Mouse (Mus musculus): Measurements from ENCODE around the gene Npc2. TPM values are rescaled to one million over a fixed set of nuclear protein-coding genes. Genes with fewer than 3 reads are reported as not detected.

Npc2 gene
- total RNA-seq, 2 experiments from 2014 or later: 25.6 to 26.4 TPM

DNA sequence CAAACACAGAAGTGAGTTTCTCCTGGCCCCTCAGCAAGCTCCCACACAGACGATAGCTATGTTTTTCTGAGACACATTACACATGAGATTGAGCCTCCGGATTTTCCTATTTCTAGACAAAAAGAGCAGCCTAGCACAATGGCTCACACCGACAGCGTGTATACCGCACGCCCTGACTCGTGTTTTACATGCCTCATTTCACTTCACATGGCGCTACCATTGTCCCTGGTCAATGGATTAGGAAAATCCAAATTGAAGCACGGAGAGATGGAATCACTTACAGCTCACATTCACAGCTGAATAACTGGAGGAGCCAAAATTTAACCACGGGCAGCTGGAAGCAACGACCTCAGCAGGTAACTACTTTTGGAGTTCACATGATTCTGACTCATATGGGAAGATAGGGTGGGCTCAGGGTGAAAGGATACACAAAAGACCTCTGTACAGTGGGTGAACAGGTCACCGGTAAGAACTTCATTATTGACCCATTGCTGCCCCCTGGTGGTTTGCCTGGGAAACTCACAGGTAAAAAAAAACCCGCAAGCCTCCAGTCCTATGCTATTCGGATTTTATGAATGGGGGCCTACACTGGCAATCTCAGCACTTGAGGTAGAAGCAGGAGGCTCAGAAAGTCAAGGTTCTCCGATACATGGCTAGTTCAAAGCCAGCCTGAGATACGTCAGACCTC is 17.8 kb downstream of the Npc2 start:
- Histone ChIP-seq H3K27ac (no peak overlapping the region), H3K4me3 (no peak overlapping the region)
- peak; percentile 79 for TF ChIP-seq CTCF (IDR thresholded peaks at IDR 0.05)
- peak; percentile 38 to 60 for DNase-seq (ENCODE audit: extremely low spot score in 1 of 2, low spot score in 2 of 2)
- intact Hi-C loops (cut with DNase I): loop anchor here (1.0 to 10.0 kb wide), 3 partner anchors 101 to 290 kb away; no protein-coding TSS in a partner anchor

GRCm38 (mm10) chr12:84752131-84752977 is 20.6 kb downstream of the Npc2 start:
- no peak for DNase-seq (ENCODE audit: extremely low spot score in 1 of 2, low spot score in 2 of 2)
- TF ChIP-seq CTCF (IDR thresholded peaks at IDR 0.05): no peak
- intact Hi-C loops (cut with DNase I): loop anchor here (5.0 to 10.0 kb wide), 2 partner anchors 80 to 288 kb away; no protein-coding TSS in a partner anchor

DNA sequence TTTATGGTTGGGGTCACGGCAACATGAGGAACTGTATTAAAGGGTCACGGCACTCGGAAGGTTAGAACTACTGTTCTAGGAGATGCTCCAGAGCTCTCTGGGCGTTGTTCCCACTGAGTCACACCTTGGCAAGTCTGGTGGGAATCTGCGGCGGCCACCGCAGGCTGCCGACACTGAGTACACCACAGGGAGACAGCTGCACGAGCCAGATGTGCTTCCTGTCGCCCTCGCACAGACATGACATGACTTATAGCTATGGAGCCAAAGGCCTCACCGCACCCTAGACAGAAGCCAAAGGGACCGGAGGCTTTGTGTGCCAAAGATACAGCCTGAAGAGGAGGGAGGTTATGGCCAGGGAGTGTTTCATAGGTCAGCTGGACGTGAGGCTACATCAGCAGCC is 22.3 kb downstream of the Npc2 start:
- no peak for TF ChIP-seq CTCF (IDR thresholded peaks at IDR 0.05)
- intact Hi-C loops (cut with DNase I): loop anchor here (5.0 to 10.0 kb wide), 2 partner anchors 78 to 286 kb away; no protein-coding TSS in a partner anchor
- DNase-seq (ENCODE audit: extremely low spot score in 1 of 2, low spot score in 2 of 2): no peak
- H3K27ac ChIP-seq: no peak overlapping the region
- no peak overlapping the region for H3K4me3 ChIP-seq

More at GRCm38 (mm10) chr12:84752131-84752977, 20.6 kb downstream of the Npc2 start:
- no peak overlapping the region for H3K4me3 ChIP-seq
- H3K27ac ChIP-seq: peak overlapping the region; percentile 32; the same call in 1 of the 2 replicates

DNA sequence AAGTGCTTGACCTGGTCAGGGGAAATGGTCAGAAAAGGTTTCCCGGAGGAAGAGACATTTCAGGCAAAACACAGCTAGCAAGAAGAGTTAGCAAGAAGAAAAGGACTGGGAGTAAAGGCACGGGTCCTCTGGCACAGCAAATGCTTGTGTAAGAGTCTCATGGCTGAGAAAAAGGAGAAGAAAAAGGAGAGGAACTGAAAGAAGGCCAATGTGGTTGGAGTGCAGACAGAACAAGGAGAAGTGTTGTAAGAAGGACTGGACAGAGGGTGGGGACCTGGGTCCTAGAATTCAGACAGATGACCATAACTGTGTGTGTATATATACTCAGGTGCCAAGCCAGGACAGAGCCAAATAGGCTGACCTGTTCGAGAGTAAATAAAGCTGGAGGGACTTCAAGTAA is 24.8 kb downstream of the Npc2 start:
- intact Hi-C loops (cut with DNase I): no loop called here
- no peak for DNase-seq (ENCODE audit: extremely low spot score in 1 of 2, low spot score in 2 of 2)
- H3K4me3 ChIP-seq: no peak overlapping the region
- TF ChIP-seq CTCF (IDR thresholded peaks at IDR 0.05): no peak
- H3K27ac ChIP-seq: no peak overlapping the region

GRCm38 (mm10) chr12:84745700-84746099 is 27.3 kb downstream of the Npc2 start:
- no peak for TF ChIP-seq CTCF (IDR thresholded peaks at IDR 0.05)
- no peak overlapping the region for H3K4me3 ChIP-seq
- intact Hi-C loops (cut with DNase I): no loop called here
- H3K27ac ChIP-seq: no peak overlapping the region
- DNase-seq (ENCODE audit: extremely low spot score in 1 of 2, low spot score in 2 of 2): no peak

GRCm38 (mm10) chr12:84743496-84743895 is 29.5 kb downstream of the Npc2 start:
- DNase-seq (ENCODE audit: extremely low spot score in 1 of 2, low spot score in 2 of 2): no peak
- Histone ChIP-seq H3K4me3 (no peak overlapping the region), H3K27ac (no peak overlapping the region)
- TF ChIP-seq CTCF (IDR thresholded peaks at IDR 0.05): no peak
- intact Hi-C loops (cut with DNase I): no loop called here

GRCm38 (mm10) chr12:84733366-84733765 is 39.6 kb downstream of the Npc2 start:
- Histone ChIP-seq H3K27ac (no peak overlapping the region), H3K4me3 (no peak overlapping the region)
- DNase-seq (ENCODE audit: extremely low spot score in 1 of 2, low spot score in 2 of 2): no peak
- TF ChIP-seq CTCF (IDR thresholded peaks at IDR 0.05): no peak
- intact Hi-C loops (cut with DNase I): no loop called here

- no peak for DNase-seq (ENCODE audit: extremely low spot score in 1 of 2, low spot score in 2 of 2)
- Histone ChIP-seq H3K4me3 (no peak overlapping the region), H3K27ac (no peak overlapping the region)
- intact Hi-C loops (cut with DNase I): no loop called here
- TF ChIP-seq CTCF (IDR thresholded peaks at IDR 0.05): no peak
Observed at GRCm38 (mm10) chr12:84728421-84728820, 44.5 kb downstream of the Npc2 start.

DNA sequence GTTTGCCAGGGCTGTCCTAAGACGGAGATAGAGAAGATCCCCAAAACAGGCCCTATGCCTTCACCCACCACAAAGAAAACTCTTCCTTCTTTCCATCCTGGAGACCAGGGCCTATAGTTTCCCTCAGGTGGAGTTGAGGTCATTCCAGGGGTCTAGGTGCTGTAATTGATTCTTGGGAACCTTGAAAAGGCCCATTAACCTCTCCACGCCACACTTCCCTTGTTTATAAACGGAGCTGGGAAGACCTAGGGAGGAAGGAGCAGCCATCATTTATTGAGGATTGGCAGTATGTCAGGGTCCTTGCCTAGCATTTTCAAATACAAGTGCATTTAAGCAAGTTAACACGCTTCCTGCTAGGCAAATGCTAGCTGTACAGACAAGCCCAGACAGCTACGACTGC is 45.5 kb downstream of the Npc2 start:
- Histone ChIP-seq H3K27ac (no peak overlapping the region), H3K4me3 (no peak overlapping the region)
- TF ChIP-seq CTCF (IDR thresholded peaks at IDR 0.05): no peak
- intact Hi-C loops (cut with DNase I): no loop called here
- no peak for DNase-seq (ENCODE audit: extremely low spot score in 1 of 2, low spot score in 2 of 2)

DNA sequence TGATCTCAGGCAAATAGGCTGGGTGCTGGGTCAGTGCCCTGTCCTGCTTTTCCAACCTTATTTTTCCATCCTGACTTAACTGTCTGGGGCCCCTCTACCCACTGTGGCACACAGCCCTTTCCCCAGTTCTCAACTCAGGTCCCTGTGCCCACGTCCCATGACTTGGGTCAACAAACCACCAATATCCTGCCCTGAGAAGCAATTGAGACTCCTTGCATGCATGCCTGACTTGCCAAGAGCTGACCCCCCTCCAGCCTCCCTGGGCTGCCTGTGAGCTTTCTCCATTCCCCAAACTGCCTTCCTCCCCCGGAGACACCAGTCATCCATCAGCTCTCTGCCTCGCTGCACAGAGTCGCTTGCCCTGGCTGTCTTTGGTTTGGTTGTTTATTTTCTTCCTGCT is 46.0 kb downstream of the Npc2 start:
- no peak overlapping the region for H3K27ac ChIP-seq
- intact Hi-C loops (cut with DNase I): no loop called here
- no peak for TF ChIP-seq CTCF (IDR thresholded peaks at IDR 0.05)

GRCm38 (mm10) chr12:84726391-84726790 is 46.6 kb downstream of the Npc2 start:
- intact Hi-C loops (cut with DNase I): no loop called here
- no peak for TF ChIP-seq CTCF (IDR thresholded peaks at IDR 0.05)
- no peak overlapping the region for H3K27ac ChIP-seq
- no peak for DNase-seq (ENCODE audit: extremely low spot score in 1 of 2, low spot score in 2 of 2)
- no peak overlapping the region for H3K4me3 ChIP-seq

More for the DNA sequence above, 46.0 kb downstream of the Npc2 start:
- DNase-seq (ENCODE audit: extremely low spot score in 1 of 2, low spot score in 2 of 2): no peak
- H3K4me3 ChIP-seq: no peak overlapping the region
